Mouse (Mus musculus) midbrain, postnatal 0 days (tissue): Measurements from ENCODE around the gene Marco. TPM values are rescaled to one million over a fixed set of nuclear protein-coding genes. Genes with fewer than 3 reads are reported as not detected.

Experiments
- ATAC-seq: fragments of 200-750 bp; cut with Nextera tagmentation; 2 replicates; pipeline ENCODE4 v1.8.0; 2017; ENCODE audit warnings: moderate number of reproducible peaks, mild to moderate bottlenecking, moderate TSS enrichment, moderate library complexity; ENCODE audit not compliant: low FRiP score
- DNase-seq: peaks from one replicate; pipeline ENCODE4 v3.0.0-alpha.2; 2015; ENCODE audit warnings: low spot score
- H3K27ac ChIP-seq: fragments of 300-500 bp; sonication (generic); 2 replicates; pipeline ENCODE4 v1.5.1; 2014; ENCODE audit warnings: low read depth, mild to moderate bottlenecking, low read length, mixed read lengths
- H3K27me3 ChIP-seq: fragments of 300-500 bp; sonication (generic); 2 replicates; pipeline ENCODE4 v1.6.1; 2014; ENCODE audit warnings: low read length, control low read depth, mixed read lengths; ENCODE audit not compliant: insufficient read depth
- H3K36me3 ChIP-seq: fragments of 300-500 bp; sonication (generic); 2 replicates; pipeline ENCODE4 v1.6.1; 2014; ENCODE audit warnings: low read length, control low read depth, mixed read lengths; ENCODE audit not compliant: insufficient read depth
- H3K4me1 ChIP-seq: fragments of 300-500 bp; sonication (generic); 2 replicates; pipeline ENCODE4 v1.6.1; 2014; ENCODE audit warnings: mild to moderate bottlenecking, control low read depth, antibody characterized with exemption, low read length, mixed read lengths; ENCODE audit not compliant: insufficient read depth
- H3K4me2 ChIP-seq: fragments of 300-500 bp; sonication (generic); 2 replicates; pipeline ENCODE4 v1.6.1; 2014; ENCODE audit warnings: low read depth, mild to moderate bottlenecking, low read length, mixed read lengths; ENCODE audit not compliant: poor library complexity, severe bottlenecking
- H3K4me3 ChIP-seq: fragments of 300-500 bp; sonication (generic); 2 replicates; pipeline ENCODE4 v1.5.1; 2014; ENCODE audit warnings: low read depth, mild to moderate bottlenecking, low read length, moderate library complexity
- H3K9ac ChIP-seq: fragments of 300-500 bp; sonication (generic); replicated peaks from 2 replicates; pipeline ENCODE4 v1.6.1; 2014; ENCODE audit warnings: mild to moderate bottlenecking, low read length, moderate library complexity, mixed read lengths; ENCODE audit not compliant: poor library complexity, severe bottlenecking
- H3K9me3 ChIP-seq: fragments of 300-500 bp; sonication (generic); 2 replicates; pipeline ENCODE4 v1.6.1; 2016; ENCODE audit warnings: low read length, control low read depth
- CTCF ChIP-seq: IDR thresholded peaks from 2 replicates; pipeline ENCODE4 v1.5.1; 2016; ENCODE audit warnings: antibody characterized with exemption, mild to moderate bottlenecking
- WGBS: fragments of 180-500 bp; shearing (Covaris S2); extraction: QIAGEN DNeasy Blood & Tissue Kit; methylation state at CpG from one replicate; pipeline ENCODE4 v1.1.7; 2014; 5-methylcytosine and 5-hydroxymethylcytosine counted together
- polyA plus RNA-seq: library from polyadenylated mRNA; unstranded; fragments of >200 nt; fragmentation: Nextera tagmentation; extraction: Ambion mirVana; gene quantifications from 2 replicates; pipeline ENCODE4 v1.2.1, GENCODE M21; 2015
- total RNA-seq: library from RNA; depleted of rRNA; stranded (reverse); fragments of >200 nt; gene quantifications from 2 replicates; pipeline ENCODE4 v1.2.3, GENCODE M21; 2014

Gene Marco
- total and polyA plus RNA-seq, 2 experiments from 2014 or later: 0.11 TPM; not detected in 1

GRCm38 (mm10) chr1:120529881-120530280 is 25.1 kb upstream of the Marco start:
- no peaks in the 10 kb centered on the region for H3K4me1 ChIP-seq
- H3K4me3 ChIP-seq: no peak overlapping the region
- no peak overlapping the region for H3K9ac ChIP-seq
- TF ChIP-seq CTCF: no peak
- H3K36me3 ChIP-seq: no peaks in the 10 kb centered on the region
- DNase-seq (no peak), ATAC-seq (no peak)
- WGBS: 72% methylated on average over 2 of the region's 2 CpGs
- no peak overlapping the region for H3K4me2 ChIP-seq
- H3K27ac ChIP-seq: no peak overlapping the region
- no peaks in the 10 kb centered on the region for H3K9me3 ChIP-seq
- H3K27me3 ChIP-seq: no peaks in the 10 kb centered on the region

GRCm38 (mm10) chr1:120517618-120518017 is 12.8 kb upstream of the Marco start:
- no peak overlapping the region for H3K9ac ChIP-seq
- no peaks in the 10 kb centered on the region for H3K9me3 ChIP-seq
- DNase-seq (no peak), ATAC-seq (no peak)
- 72% methylated on average over 7 of the region's 7 CpGs for WGBS
- H3K4me3 ChIP-seq: no peak overlapping the region
- no peak for TF ChIP-seq CTCF
- H3K27me3 ChIP-seq: no peaks in the 10 kb centered on the region
- no peaks in the 10 kb centered on the region for H3K4me1 ChIP-seq
- no peaks in the 10 kb centered on the region for H3K36me3 ChIP-seq
- H3K4me2 ChIP-seq: no peak overlapping the region
- H3K27ac ChIP-seq: no peak overlapping the region

- H3K4me3 ChIP-seq: no peak overlapping the region
- TF ChIP-seq CTCF: no peak
- no peak overlapping the region for H3K4me2 ChIP-seq
- WGBS: 82% methylated on average over 3 of the region's 3 CpGs
- H3K27me3 ChIP-seq: no peaks in the 10 kb centered on the region
- H3K4me1 ChIP-seq: no peaks in the 10 kb centered on the region
- H3K9ac ChIP-seq: no peak overlapping the region
- H3K9me3 ChIP-seq: no peaks in the 10 kb centered on the region
- DNase-seq (no peak), ATAC-seq (no peak)
- no peaks in the 10 kb centered on the region for H3K36me3 ChIP-seq
- H3K27ac ChIP-seq: no peak overlapping the region
Measured at GRCm38 (mm10) chr1:120510311-120510710, 5.5 kb upstream of the Marco start.

DNA sequence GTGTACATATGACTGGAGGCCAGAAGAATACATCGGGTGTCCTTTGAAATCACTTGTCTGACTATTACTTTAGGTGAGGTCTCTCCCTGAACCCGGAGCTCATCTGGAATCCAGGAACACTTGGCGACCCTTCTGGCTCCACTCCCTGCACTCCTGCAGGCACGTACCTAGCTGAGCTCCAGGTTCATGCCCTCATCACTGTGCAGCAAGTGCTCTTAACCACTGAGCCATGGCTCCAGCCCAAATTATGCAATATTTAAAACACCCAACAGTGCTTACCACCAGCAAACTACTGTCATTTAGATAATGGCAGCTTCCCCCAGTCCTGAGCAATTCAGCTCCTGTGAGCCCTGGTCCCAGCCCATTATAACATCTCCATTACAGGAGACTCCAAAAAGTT is 4.2 kb upstream of the Marco start:
- DNase-seq (no peak), ATAC-seq (no peak)
- Histone ChIP-seq H3K27me3 (no peaks in the 10 kb centered on the region), H3K4me3 (no peak overlapping the region), H3K4me1 (no peaks in the 10 kb centered on the region), H3K4me2 (no peak overlapping the region), H3K9me3 (no peaks in the 10 kb centered on the region), H3K9ac (no peak overlapping the region), H3K27ac (no peak overlapping the region), H3K36me3 (no peaks in the 10 kb centered on the region)
- no peak for TF ChIP-seq CTCF
- 85% methylated on average over 4 of the region's 4 CpGs for WGBS

GRCm38 (mm10) chr1:120504046-120504710 is 646 bp downstream of the Marco start:
- Histone ChIP-seq H3K4me2 (no peak overlapping the region), H3K36me3 (no peaks in the 10 kb centered on the region), H3K9ac (no peak overlapping the region), H3K27me3 (no peaks in the 10 kb centered on the region), H3K9me3 (no peaks in the 10 kb centered on the region), H3K4me3 (no peak overlapping the region), H3K27ac (no peak overlapping the region), H3K4me1 (no peaks in the 10 kb centered on the region)
- 70% methylated on average over 6 of the region's 6 CpGs for WGBS
- no peak for ATAC-seq
- DNase-seq: peak; percentile 19
- no peak for TF ChIP-seq CTCF

DNA sequence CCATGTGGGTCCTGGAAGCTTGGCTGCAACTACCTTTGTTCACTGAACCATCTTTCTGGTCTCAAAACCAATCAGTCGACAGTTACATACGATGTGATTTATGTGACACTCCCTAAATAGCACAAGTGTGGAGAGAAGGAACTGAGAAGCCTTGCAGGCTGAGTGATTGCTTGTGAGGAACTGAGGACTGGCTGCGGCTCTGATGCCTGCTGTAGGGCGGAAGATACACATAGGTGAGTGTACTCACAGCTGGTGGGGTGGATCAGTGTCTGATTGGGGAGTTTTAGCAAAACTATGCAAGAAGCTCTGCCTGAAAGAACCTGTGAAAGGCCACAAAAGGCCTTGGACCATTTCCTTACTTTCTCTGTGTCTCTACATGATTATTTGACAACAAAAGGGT is 3.3 kb downstream of the Marco start:
- H3K9me3 ChIP-seq: no peaks in the 10 kb centered on the region
- H3K4me1 ChIP-seq: no peaks in the 10 kb centered on the region
- no peaks in the 10 kb centered on the region for H3K27me3 ChIP-seq
- no peak for DNase-seq
- no peak for ATAC-seq
- no peak overlapping the region for H3K9ac ChIP-seq
- no peak overlapping the region for H3K4me3 ChIP-seq
- H3K4me2 ChIP-seq: no peak overlapping the region
- no peak for TF ChIP-seq CTCF
- H3K36me3 ChIP-seq: no peaks in the 10 kb centered on the region
- no peak overlapping the region for H3K27ac ChIP-seq
- 75% methylated on average over 4 of the region's 4 CpGs for WGBS
